Mouse (Mus musculus): ENCODE measurements around the gene Cdh4. TPM values are rescaled to one million over a fixed set of nuclear protein-coding genes. Genes with fewer than 3 reads are reported as not detected.

Gene Cdh4
- total RNA-seq, 1 experiment, result 1.9 TPM

GRCm38 (mm10) chr2:179627563-179627962, 185.3 kb downstream of the Cdh4 start:
- in situ Hi-C loops (cut with MboI; ENCODE audit: low sequenced_read_pairs in 2 of 2, unreplicated experiment in 2 of 2), result no loop called here
- TF ChIP-seq ZNF384 (IDR thresholded peaks at IDR 0.05; ENCODE audit: low read depth, low read length) (no peak), CHD2 (IDR thresholded peaks at IDR 0.05; ENCODE audit: low read depth, low read length) (no peak), MAFK (IDR thresholded peaks at IDR 0.05; ENCODE audit: insufficient read depth, low read depth, low read length) (no peak), HCFC1 (IDR thresholded peaks at IDR 0.05; ENCODE audit: borderline replicate concordance, insufficient read depth, low read length) (no peak)
- Histone ChIP-seq H3K4me3 (ENCODE audit: insufficient read depth in 1 of 2, low read depth in 1 of 2, low read length in 2 of 2, poor library complexity in 1 of 2, severe bottlenecking in 1 of 2) (no peak overlapping the region), H3K9ac (ENCODE audit: insufficient read depth, low read depth, low read length, poor library complexity, severe bottlenecking) (no peak overlapping the region), H3K36me3 (ENCODE audit: control insufficient read depth, insufficient read depth, low read length, poor library complexity, severe bottlenecking) (no peaks in the 10 kb centered on the region; the same call in 1 of the 2 replicates), H3K4me1 (ENCODE audit: control insufficient read depth in 2 of 2, insufficient read depth in 2 of 2, low read length in 2 of 2, poor library complexity in 1 of 2) (no peaks in the 10 kb centered on the region), H3K27ac (ENCODE audit: insufficient read depth, low read depth, low read length, poor library complexity, severe bottlenecking) (no peak overlapping the region), H3K9me3 (ENCODE audit: control insufficient read depth, insufficient read depth, low read depth, low read length) (no peaks in the 10 kb centered on the region)
- no peak for DNase-seq (ENCODE audit: low read depth, low spot score)

- Histone ChIP-seq H3K9me3 (ENCODE audit: control insufficient read depth, insufficient read depth, low read depth, low read length) (no peaks in the 10 kb centered on the region), H3K9ac (ENCODE audit: insufficient read depth, low read depth, low read length, poor library complexity, severe bottlenecking) (no peak overlapping the region), H3K36me3 (ENCODE audit: control insufficient read depth, insufficient read depth, low read length, poor library complexity, severe bottlenecking) (no peaks in the 10 kb centered on the region; the same call in 1 of the 2 replicates), H3K4me3 (ENCODE audit: insufficient read depth in 1 of 2, low read depth in 1 of 2, low read length in 2 of 2, poor library complexity in 1 of 2, severe bottlenecking in 1 of 2) (no peak overlapping the region), H3K27ac (ENCODE audit: insufficient read depth, low read depth, low read length, poor library complexity, severe bottlenecking) (no peak overlapping the region), H3K4me1 (ENCODE audit: control insufficient read depth in 2 of 2, insufficient read depth in 2 of 2, low read length in 2 of 2, poor library complexity in 1 of 2) (no peaks in the 10 kb centered on the region)
- in situ Hi-C loops (cut with MboI; ENCODE audit: low sequenced_read_pairs in 2 of 2, unreplicated experiment in 2 of 2), result no loop called here
- TF ChIP-seq ZC3H11A (IDR thresholded peaks at IDR 0.05; ENCODE audit: borderline replicate concordance, low read depth, low read length) (no peak), ZNF384 (IDR thresholded peaks at IDR 0.05; ENCODE audit: low read depth, low read length) (no peak), CHD2 (IDR thresholded peaks at IDR 0.05; ENCODE audit: low read depth, low read length) (no peak), HCFC1 (IDR thresholded peaks at IDR 0.05; ENCODE audit: borderline replicate concordance, insufficient read depth, low read length) (no peak), MAFK (IDR thresholded peaks at IDR 0.05; ENCODE audit: insufficient read depth, low read depth, low read length) (no peak)
- no peak for DNase-seq (ENCODE audit: low read depth, low spot score)
These were observed 188.5 kb downstream of the Cdh4 start for GRCm38 (mm10) chr2:179630720-179631119.

GRCm38 (mm10) chr2:179640576-179641301, 198.5 kb downstream of the Cdh4 start:
- in situ Hi-C loops (cut with MboI; ENCODE audit: low sequenced_read_pairs in 2 of 2, unreplicated experiment in 2 of 2), result no loop called here
- TF ChIP-seq HCFC1 (IDR thresholded peaks at IDR 0.05; ENCODE audit: borderline replicate concordance, insufficient read depth, low read length), result no peak
- TF ChIP-seq MAFK (IDR thresholded peaks at IDR 0.05; ENCODE audit: insufficient read depth, low read depth, low read length), result no peak
- TF ChIP-seq ZNF384 (IDR thresholded peaks at IDR 0.05; ENCODE audit: low read depth, low read length), result no peak
- TF ChIP-seq CHD2 (IDR thresholded peaks at IDR 0.05; ENCODE audit: low read depth, low read length), result no peak
- no peak for TF ChIP-seq ZC3H11A (IDR thresholded peaks at IDR 0.05; ENCODE audit: borderline replicate concordance, low read depth, low read length)
- Histone ChIP-seq H3K4me3 (ENCODE audit: insufficient read depth in 1 of 2, low read depth in 1 of 2, low read length in 2 of 2, poor library complexity in 1 of 2, severe bottlenecking in 1 of 2) (no peak overlapping the region), H3K9ac (ENCODE audit: insufficient read depth, low read depth, low read length, poor library complexity, severe bottlenecking) (no peak overlapping the region), H3K36me3 (ENCODE audit: control insufficient read depth, insufficient read depth, low read length, poor library complexity, severe bottlenecking) (no peaks in the 10 kb centered on the region), H3K4me1 (ENCODE audit: control insufficient read depth in 2 of 2, insufficient read depth in 2 of 2, low read length in 2 of 2, poor library complexity in 1 of 2) (no peaks in the 10 kb centered on the region), H3K27ac (ENCODE audit: insufficient read depth, low read depth, low read length, poor library complexity, severe bottlenecking) (no peak overlapping the region), H3K9me3 (ENCODE audit: control insufficient read depth, insufficient read depth, low read depth, low read length) (no peaks in the 10 kb centered on the region)
- DNase-seq (ENCODE audit: low read depth, low spot score), result no peak

- Histone ChIP-seq H3K9me3 (ENCODE audit: control insufficient read depth, insufficient read depth, low read depth, low read length) (no peaks in the 10 kb centered on the region), H3K27ac (ENCODE audit: insufficient read depth, low read depth, low read length, poor library complexity, severe bottlenecking) (no peak overlapping the region), H3K36me3 (ENCODE audit: control insufficient read depth, insufficient read depth, low read length, poor library complexity, severe bottlenecking) (no peaks in the 10 kb centered on the region), H3K4me3 (ENCODE audit: insufficient read depth in 1 of 2, low read depth in 1 of 2, low read length in 2 of 2, poor library complexity in 1 of 2, severe bottlenecking in 1 of 2) (no peak overlapping the region), H3K4me1 (ENCODE audit: control insufficient read depth in 2 of 2, insufficient read depth in 2 of 2, low read length in 2 of 2, poor library complexity in 1 of 2) (no peaks in the 10 kb centered on the region), H3K9ac (ENCODE audit: insufficient read depth, low read depth, low read length, poor library complexity, severe bottlenecking) (no peak overlapping the region)
- in situ Hi-C loops (cut with MboI; ENCODE audit: low sequenced_read_pairs in 2 of 2, unreplicated experiment in 2 of 2), result no loop called here
- TF ChIP-seq HCFC1 (IDR thresholded peaks at IDR 0.05; ENCODE audit: borderline replicate concordance, insufficient read depth, low read length) (no peak), ZC3H11A (IDR thresholded peaks at IDR 0.05; ENCODE audit: borderline replicate concordance, low read depth, low read length) (no peak), MAFK (IDR thresholded peaks at IDR 0.05; ENCODE audit: insufficient read depth, low read depth, low read length) (no peak), CHD2 (IDR thresholded peaks at IDR 0.05; ENCODE audit: low read depth, low read length) (no peak), ZNF384 (IDR thresholded peaks at IDR 0.05; ENCODE audit: low read depth, low read length) (no peak)
- no peak for DNase-seq (ENCODE audit: low read depth, low spot score)
These were observed 206.5 kb downstream of the Cdh4 start for GRCm38 (mm10) chr2:179648573-179649263.
